Mouse (Mus musculus): ENCODE data around the gene Hmgcs2. TPM values are rescaled to one million over a fixed set of nuclear protein-coding genes. Genes with fewer than 3 reads are reported as not detected.

Hmgcs2 gene
- total RNA-seq, 2 experiments from 2014 or later, result not detected

GRCm38 (mm10) chr3:98273623-98274398 is 6.4 kb upstream of the Hmgcs2 start:
- no peak for ATAC-seq (replicated peaks; ENCODE audit: low FRiP score, poor library complexity, severe bottlenecking)

- no peak for ATAC-seq (replicated peaks; ENCODE audit: low FRiP score, poor library complexity, severe bottlenecking)
Observed at GRCm38 (mm10) chr3:98279682-98280081, 553 bp upstream of the Hmgcs2 start.

GRCm38 (mm10) chr3:98280933-98281678 is 871 bp downstream of the Hmgcs2 start:
- peak; percentile 82 for ATAC-seq (replicated peaks; ENCODE audit: low FRiP score, poor library complexity, severe bottlenecking)

GRCm38 (mm10) chr3:98282422-98282821 is 2.2 kb downstream of the Hmgcs2 start:
- no peak for ATAC-seq (replicated peaks; ENCODE audit: low FRiP score, poor library complexity, severe bottlenecking)

- no peak for ATAC-seq (replicated peaks; ENCODE audit: low FRiP score, poor library complexity, severe bottlenecking)
Observed at GRCm38 (mm10) chr3:98283205-98283604, 3.0 kb downstream of the Hmgcs2 start.

- no peak for ATAC-seq (replicated peaks; ENCODE audit: low FRiP score, poor library complexity, severe bottlenecking)
Observed at GRCm38 (mm10) chr3:98291044-98291443, 10.8 kb downstream of the Hmgcs2 start.

- no peak for ATAC-seq (replicated peaks; ENCODE audit: low FRiP score, poor library complexity, severe bottlenecking)
Observed at GRCm38 (mm10) chr3:98295965-98296364, 15.7 kb downstream of the Hmgcs2 start.

GRCm38 (mm10) chr3:98299391-98300100 is 19.3 kb downstream of the Hmgcs2 start:
- no peak for ATAC-seq (replicated peaks; ENCODE audit: low FRiP score, poor library complexity, severe bottlenecking)

- no peak for ATAC-seq (replicated peaks; ENCODE audit: low FRiP score, poor library complexity, severe bottlenecking)
Observed at GRCm38 (mm10) chr3:98300266-98300665, 20.0 kb downstream of the Hmgcs2 start.

- ATAC-seq (replicated peaks; ENCODE audit: low FRiP score, poor library complexity, severe bottlenecking), result no peak
Observed at GRCm38 (mm10) chr3:98301761-98302160, 21.5 kb downstream of the Hmgcs2 start.

GRCm38 (mm10) chr3:98308606-98309005 is 28.4 kb downstream of the Hmgcs2 start:
- no peak for ATAC-seq (replicated peaks; ENCODE audit: low FRiP score, poor library complexity, severe bottlenecking)

- ATAC-seq (replicated peaks; ENCODE audit: low FRiP score, poor library complexity, severe bottlenecking), result no peak
Observed at GRCm38 (mm10) chr3:98310456-98310855, 30.2 kb downstream of the Hmgcs2 start.

GRCm38 (mm10) chr3:98312867-98313266 is 32.6 kb downstream of the Hmgcs2 start:
- no peak for ATAC-seq (replicated peaks; ENCODE audit: low FRiP score, poor library complexity, severe bottlenecking)

GRCm38 (mm10) chr3:98313294-98314155 is 33.3 kb downstream of the Hmgcs2 start:
- no peak for ATAC-seq (replicated peaks; ENCODE audit: low FRiP score, poor library complexity, severe bottlenecking)

- ATAC-seq (replicated peaks; ENCODE audit: low FRiP score, poor library complexity, severe bottlenecking), result no peak
Observed at GRCm38 (mm10) chr3:98315181-98315580, 34.9 kb downstream of the Hmgcs2 start.

GRCm38 (mm10) chr3:98317143-98317542 is 36.9 kb downstream of the Hmgcs2 start:
- ATAC-seq (replicated peaks; ENCODE audit: low FRiP score, poor library complexity, severe bottlenecking), result no peak

GRCm38 (mm10) chr3:98319190-98319589 is 39.0 kb downstream of the Hmgcs2 start:
- no peak for ATAC-seq (replicated peaks; ENCODE audit: low FRiP score, poor library complexity, severe bottlenecking)

GRCm38 (mm10) chr3:98322209-98322608 is 42.0 kb downstream of the Hmgcs2 start:
- no peak for ATAC-seq (replicated peaks; ENCODE audit: low FRiP score, poor library complexity, severe bottlenecking)

GRCm38 (mm10) chr3:98324235-98324634 is 44.0 kb downstream of the Hmgcs2 start:
- ATAC-seq (replicated peaks; ENCODE audit: low FRiP score, poor library complexity, severe bottlenecking), result no peak

GRCm38 (mm10) chr3:98334010-98334409 is 53.8 kb downstream of the Hmgcs2 start:
- no peak for ATAC-seq (replicated peaks; ENCODE audit: low FRiP score, poor library complexity, severe bottlenecking)
